Mouse (Mus musculus) E14TG2a.4 (cell line): ENCODE measurements around the gene Cebpg.

Source experiments
- CTCF ChIP-seq: conservative IDR thresholded peaks from 2 replicates; pipeline ENCODE4 v1.5.1; 2014; ENCODE audit warnings: low read length
- NANOG ChIP-seq: IDR thresholded peaks from 2 replicates; pipeline ENCODE4 v1.6.1; 2014; ENCODE audit warnings: borderline replicate concordance, low read length, mixed read lengths
- POU5F1 ChIP-seq: IDR thresholded peaks from 2 replicates; pipeline ENCODE4 v1.6.1; 2014; ENCODE audit warnings: low read length, borderline replicate concordance

- TF ChIP-seq CTCF (no peak), NANOG (no peak), POU5F1 (no peak)
Measured at GRCm38 (mm10) chr7:35044719-35045118, 11.7 kb downstream of the Cebpg start.
